8 mouse cellular contexts compared by ENCODE assay signal in genomic region chr14:25476453-25476852, GRCm38 (mm10). TPM values are rescaled to one million over a fixed set of nuclear protein-coding genes. Genes with fewer than 3 reads are reported as not detected.
DNase-seq lines count a peak whose midpoint lies in the region; ATAC-seq lines count a peak whose summit lies in the region.

No protein-coding gene starts in this region.

- 0 out of 2 replicates have a peak, but pooled peaks cover 3% of the 10 kb centered on the region for H3K36me3 ChIP-seq in hindbrain, embryonic 13.5 days
- no peaks in the 10 kb centered on the region for H3K36me3 ChIP-seq in hindbrain, embryonic 12.5 days
- 0 out of 2 replicates have a peak, but pooled peaks cover 7% of the 10 kb centered on the region for H3K36me3 ChIP-seq in forebrain, embryonic 12.5 days (replicated peaks)
- no peaks in the 10 kb centered on the region for H3K36me3 ChIP-seq in macrophage (ENCODE audit: inconsistent target)

- peak; percentile 75 to 83 for DNase-seq in cerebellum, adult 18-20 months
- DNase-seq in ovary, postnatal 36 days (ENCODE audit: low spot score): no peak
- DNase-seq in thymus, postnatal 10 days (ENCODE audit: low spot score in 2 of 2): no peak
- DNase-seq in layer of hippocampus, adult 11-12 months (ENCODE audit: low spot score): no peak

- H3K79me2 ChIP-seq in macrophage (ENCODE audit: inconsistent target): peaks cover 100% of the 10 kb centered on the region

- no peak for ATAC-seq in hindbrain, embryonic 13.5 days (ENCODE audit: low FRiP score)
- ATAC-seq in hindbrain, embryonic 12.5 days (ENCODE audit: low FRiP score): no peak
- no peak for ATAC-seq in forebrain, embryonic 12.5 days (ENCODE audit: low FRiP score)

- no peaks in the 10 kb centered on the region for H3K27me3 ChIP-seq in hindbrain, embryonic 13.5 days
- no peaks in the 10 kb centered on the region for H3K27me3 ChIP-seq in hindbrain, embryonic 12.5 days
- H3K27me3 ChIP-seq in forebrain, embryonic 12.5 days: no peaks in the 10 kb centered on the region

- H3K9ac ChIP-seq in hindbrain, embryonic 13.5 days: no peak overlapping the region
- H3K9ac ChIP-seq in hindbrain, embryonic 12.5 days: no peak overlapping the region
- no peak overlapping the region for H3K9ac ChIP-seq in forebrain, embryonic 12.5 days

- 74% methylated on average over 3 of the region's 3 CpGs for WGBS in hindbrain, embryonic 13.5 days
- 88% methylated on average over 3 of the region's 3 CpGs for WGBS in hindbrain, embryonic 12.5 days
- 78% methylated on average over 3 of the region's 3 CpGs for WGBS in forebrain, embryonic 12.5 days
- 78% methylated on average over 3 of the region's 3 CpGs for WGBS in macrophage (ENCODE audit: missing documents)

- peaks cover 100% of the 10 kb centered on the region for H3K4me1 ChIP-seq in hindbrain, embryonic 13.5 days (replicated peaks)
- peaks cover 100% of the 10 kb centered on the region for H3K4me1 ChIP-seq in hindbrain, embryonic 12.5 days
- H3K4me1 ChIP-seq in forebrain, embryonic 12.5 days: peaks cover 100% of the 10 kb centered on the region

- no peak overlapping the region for H3K4me3 ChIP-seq in hindbrain, embryonic 13.5 days
- no peak overlapping the region for H3K4me3 ChIP-seq in hindbrain, embryonic 12.5 days
- no peak overlapping the region for H3K4me3 ChIP-seq in forebrain, embryonic 12.5 days (replicated peaks)
- H3K4me3 ChIP-seq in macrophage (ENCODE audit: inconsistent target): no peak overlapping the region

- peak overlapping the region; percentile 52 for H3K27ac ChIP-seq in hindbrain, embryonic 13.5 days
- H3K27ac ChIP-seq in hindbrain, embryonic 12.5 days: no peak overlapping the region
- H3K27ac ChIP-seq in forebrain, embryonic 12.5 days: 0 out of 2 replicates have a peak overlapping the region, but pooled peaks have one; percentile 10
- H3K27ac ChIP-seq in macrophage: peak overlapping the region; percentile 99

- H3K9me3 ChIP-seq in hindbrain, embryonic 13.5 days: no peaks in the 10 kb centered on the region
- no peaks in the 10 kb centered on the region for H3K9me3 ChIP-seq in hindbrain, embryonic 12.5 days (replicated peaks)
- H3K9me3 ChIP-seq in forebrain, embryonic 12.5 days: no peaks in the 10 kb centered on the region

- no peak overlapping the region for H3K4me2 ChIP-seq in hindbrain, embryonic 13.5 days
- no peak overlapping the region for H3K4me2 ChIP-seq in hindbrain, embryonic 12.5 days (replicated peaks)
- H3K4me2 ChIP-seq in forebrain, embryonic 12.5 days: no peak overlapping the region

RNA-seq across cellular contexts. Expression of gene Zmiz1, which starts 17.5 kb away (rescaled TPM):
- 58.5 and 65.3 TPM in 2 replicates for polyA plus RNA-seq in hindbrain, embryonic 13.5 days (2015; fragmentation: Nextera tagmentation; extraction: Ambion mirVana)
- polyA plus RNA-seq in hindbrain, embryonic 12.5 days (2016; fragmentation: Nextera tagmentation; extraction: Ambion mirVana): 66.5 and 69.4 TPM in 2 replicates
- 64.1 and 68.3 TPM in 2 replicates for polyA plus RNA-seq in forebrain, embryonic 12.5 days (2016; fragmentation: Nextera tagmentation; extraction: Ambion mirVana)
- total RNA-seq in macrophage (2018; cell fraction: chromatin; rRNA removed): 100 to 1,000 TPM; 201 to 426 (median 339) TPM
- 100 to 1,000 TPM; 130 to 224 (median 189) TPM for total RNA-seq in macrophage (2018; cell fraction: cytosol; rRNA removed)
- total RNA-seq in macrophage (2018; cell fraction: nucleus; rRNA removed): 100 to 1,000 TPM; 176 to 364 (median 261) TPM
- polyA plus RNA-seq in macrophage (2018): 74.5 to 135 TPM (median 101 TPM) in 3 replicates

Comparison
In these comparisons a context has a peak if more than half of its experiments do, and no peak if none do; other contexts are left out.
1. DNase-seq: peak in cerebellum, adult 18-20 months (2 of 2); none in ovary, postnatal 36 days (single experiment), thymus, postnatal 10 days (0 of 2) and layer of hippocampus, adult 11-12 months (single experiment).